Mouse (Mus musculus): ENCODE results near the gene Oprm1.
"Not testable (repeated sequence)": the region's sequence is repeated elsewhere in the genome, so short reads cannot be mapped to it uniquely, and the experiment has no call there.

Gene Oprm1

DNA sequence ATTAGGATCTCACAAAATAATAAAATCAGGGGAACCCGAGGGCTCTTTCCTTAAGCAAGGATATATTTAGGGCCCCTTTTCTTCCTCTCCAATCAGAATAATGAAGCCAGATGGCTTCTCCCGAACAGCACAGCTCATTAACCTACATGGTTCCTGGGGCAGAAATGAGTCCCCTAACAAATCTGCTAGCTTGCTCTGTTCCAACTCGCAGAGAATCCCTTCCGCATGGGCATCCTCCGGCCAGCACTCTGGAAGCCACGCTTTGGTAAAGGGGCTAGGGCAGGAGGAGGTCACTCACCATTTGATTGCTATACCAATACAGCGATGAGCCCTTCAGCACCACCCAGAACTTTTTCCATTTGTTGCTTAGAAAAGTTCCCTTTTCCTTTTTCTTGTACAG, 220.9 kb downstream of the Oprm1 start:
- peak; percentile 64 for DNase-seq (ENCODE audit: low spot score)

DNA sequence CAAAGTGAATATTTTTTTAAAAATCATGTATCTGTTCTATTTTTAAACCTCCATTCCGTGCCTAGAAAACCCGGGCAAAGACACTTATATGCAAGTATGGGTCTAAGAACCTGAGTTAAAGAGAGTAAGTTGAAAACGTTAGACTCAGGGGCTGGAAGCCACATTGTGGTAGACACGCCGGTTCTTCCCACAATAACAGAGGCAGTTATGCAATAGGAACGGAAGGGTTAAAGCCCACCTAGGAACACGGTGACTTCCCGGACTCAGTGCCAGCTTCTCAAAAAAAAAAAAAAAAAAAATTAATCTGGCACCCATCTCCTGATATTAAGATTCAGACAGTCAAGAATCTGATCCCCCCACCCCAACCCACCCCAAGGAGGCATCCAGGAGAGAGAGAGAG, 221.5 kb downstream of the Oprm1 start:
- DNase-seq (ENCODE audit: low spot score): peak; percentile 35

DNA sequence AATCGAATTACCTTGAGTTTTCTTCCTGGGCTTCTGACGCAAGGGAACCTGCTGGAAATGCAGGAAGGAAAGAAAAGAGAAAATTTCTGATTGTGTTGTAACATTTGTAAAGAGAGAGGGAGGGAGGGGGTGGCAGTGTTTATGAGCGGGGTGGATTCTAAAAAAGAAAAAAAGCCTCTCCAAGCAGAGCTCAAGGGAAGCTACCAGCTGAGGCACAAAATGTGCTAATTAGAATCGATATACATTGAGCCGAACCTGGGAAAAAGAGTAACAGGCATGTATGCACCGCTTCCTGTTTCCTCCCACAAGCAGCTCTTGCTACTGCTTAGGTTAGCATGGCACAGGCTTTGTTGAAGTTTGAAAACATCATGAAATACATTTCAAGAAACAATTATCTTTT, 221.9 kb downstream of the Oprm1 start:
- peak; percentile 50 for DNase-seq (ENCODE audit: low spot score)

DNA sequence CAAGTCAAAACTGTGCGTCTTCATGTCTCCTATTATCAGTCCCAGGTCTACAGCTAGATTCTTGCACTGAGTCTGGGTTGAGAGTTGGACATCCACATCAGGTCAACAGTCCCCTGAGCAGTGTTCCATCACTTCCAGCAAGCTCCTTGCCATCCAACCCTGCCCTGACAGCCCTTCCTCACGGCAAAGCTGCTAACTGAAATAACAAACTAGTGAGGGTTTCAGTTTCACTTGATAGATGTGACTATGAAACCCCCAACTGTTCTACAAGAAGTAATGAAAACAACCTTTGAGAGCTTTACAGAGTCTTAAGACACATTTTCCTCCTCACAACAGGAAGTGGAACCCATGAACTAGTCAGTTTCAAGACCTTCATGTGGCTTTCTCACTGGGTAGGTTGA, 224.4 kb downstream of the Oprm1 start:
- DNase-seq (ENCODE audit: low spot score): no peak

DNA sequence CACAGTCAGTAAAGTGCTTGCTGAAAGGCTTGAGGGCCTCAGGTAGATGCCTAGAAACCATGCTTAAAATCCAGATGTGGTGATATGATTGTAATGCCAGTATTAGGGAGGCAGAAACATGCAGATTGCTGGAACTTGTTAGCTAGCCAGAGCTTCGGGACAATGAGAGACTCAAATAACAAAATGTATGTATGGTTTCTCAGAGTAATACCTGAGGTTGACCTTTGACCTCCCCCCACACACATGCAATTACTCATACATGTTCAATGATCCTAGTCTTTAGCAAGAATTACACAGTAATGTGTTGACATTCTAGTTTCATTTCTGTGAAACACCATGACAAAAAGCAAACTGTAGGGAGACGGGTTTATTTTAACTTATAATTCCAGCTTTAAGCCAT, 225.1 kb downstream of the Oprm1 start:
- no peak for DNase-seq (ENCODE audit: low spot score)

DNA sequence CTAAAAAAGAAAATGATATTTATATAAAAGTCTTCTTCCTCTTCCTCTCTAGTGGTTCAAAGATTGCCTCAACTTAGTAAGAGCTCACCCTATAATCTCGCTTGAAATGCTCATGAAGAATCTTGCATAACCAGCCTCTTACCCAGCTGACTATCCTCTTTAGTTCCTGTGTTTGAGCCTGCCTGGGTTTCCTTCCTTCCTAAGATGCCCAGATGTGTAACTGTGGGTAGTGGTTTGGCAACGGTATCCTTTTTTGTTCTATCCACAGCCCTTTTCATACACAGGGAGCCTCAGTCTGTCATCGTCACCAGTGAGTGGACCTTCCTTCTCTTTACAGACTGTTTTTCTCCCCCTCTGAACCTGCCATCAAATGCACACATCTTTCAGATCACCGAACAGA, 227.9 kb downstream of the Oprm1 start:
- no peak for DNase-seq (ENCODE audit: low spot score)

DNA sequence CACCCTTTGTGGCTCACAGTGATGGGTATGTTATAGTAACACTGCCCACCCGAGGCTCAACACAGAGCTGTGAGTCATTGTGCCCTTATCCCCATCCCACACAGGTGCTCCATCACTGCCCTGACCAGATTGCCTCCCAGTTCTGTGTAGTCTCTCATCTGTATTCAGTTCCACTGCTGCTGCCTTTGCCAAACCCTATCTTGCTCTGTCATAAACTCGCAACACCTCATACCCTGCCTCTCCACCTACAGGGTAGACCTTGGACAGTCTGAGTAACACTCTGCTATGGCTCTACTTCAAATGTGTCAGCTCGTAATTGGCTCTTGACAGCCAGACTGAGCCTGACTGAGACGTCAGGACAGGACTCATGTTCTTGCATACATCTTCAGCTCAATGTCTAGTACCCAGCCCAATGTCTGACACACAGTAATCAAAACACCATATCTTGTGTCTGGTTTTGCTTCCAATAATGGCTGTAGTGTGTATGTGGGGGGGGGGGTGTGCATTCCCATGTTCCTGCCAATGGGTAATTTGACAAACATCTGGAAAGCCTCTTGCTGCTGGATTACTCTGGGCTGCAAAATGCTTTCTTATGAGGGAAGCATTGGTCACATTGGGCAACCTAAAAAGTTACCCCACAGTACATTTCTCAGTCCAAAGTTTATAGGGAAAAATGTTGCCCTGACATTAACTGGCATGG, 229.2 kb downstream of the Oprm1 start:
- no peak for DNase-seq (ENCODE audit: low spot score)

DNA sequence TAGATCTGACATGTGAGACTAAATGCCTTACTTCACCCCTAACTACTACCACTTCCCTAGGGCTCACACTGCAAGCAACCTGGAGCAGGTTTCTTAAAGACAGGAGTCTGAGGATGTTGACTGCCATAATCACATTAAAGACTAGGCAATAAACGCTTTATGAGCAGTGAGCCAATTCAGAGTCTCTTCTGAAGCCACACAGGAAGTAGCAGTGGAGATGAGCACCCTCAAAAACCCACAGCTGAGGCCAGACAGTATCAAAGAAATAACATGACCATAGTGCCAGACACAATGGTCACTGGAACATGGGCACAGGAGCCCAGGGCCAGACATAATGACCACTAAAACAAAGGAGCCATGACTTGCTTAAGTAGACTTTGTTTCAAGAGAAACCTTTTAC, 230.2 kb downstream of the Oprm1 start:
- no peak for DNase-seq (ENCODE audit: low spot score)

DNA sequence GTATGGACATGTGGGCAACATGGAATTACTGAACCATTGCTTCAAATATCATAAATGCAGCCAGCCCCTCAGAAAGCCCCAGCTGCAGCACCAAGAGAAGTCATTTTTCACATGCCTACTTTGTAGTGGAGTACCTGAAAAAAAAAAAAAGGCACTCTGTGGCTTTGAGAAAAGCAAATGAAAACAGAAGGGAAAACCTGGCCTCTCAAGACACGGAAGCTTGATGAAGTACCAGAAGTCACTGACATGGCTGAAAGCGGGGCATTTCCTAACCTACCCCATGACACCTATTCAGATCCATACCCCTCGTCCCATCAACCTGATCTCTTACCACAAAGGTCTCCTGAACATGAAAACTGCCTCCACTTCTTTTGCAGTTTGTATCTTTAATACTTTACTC, 238.6 kb downstream of the Oprm1 start:
- no peak for DNase-seq (ENCODE audit: low spot score)

DNA sequence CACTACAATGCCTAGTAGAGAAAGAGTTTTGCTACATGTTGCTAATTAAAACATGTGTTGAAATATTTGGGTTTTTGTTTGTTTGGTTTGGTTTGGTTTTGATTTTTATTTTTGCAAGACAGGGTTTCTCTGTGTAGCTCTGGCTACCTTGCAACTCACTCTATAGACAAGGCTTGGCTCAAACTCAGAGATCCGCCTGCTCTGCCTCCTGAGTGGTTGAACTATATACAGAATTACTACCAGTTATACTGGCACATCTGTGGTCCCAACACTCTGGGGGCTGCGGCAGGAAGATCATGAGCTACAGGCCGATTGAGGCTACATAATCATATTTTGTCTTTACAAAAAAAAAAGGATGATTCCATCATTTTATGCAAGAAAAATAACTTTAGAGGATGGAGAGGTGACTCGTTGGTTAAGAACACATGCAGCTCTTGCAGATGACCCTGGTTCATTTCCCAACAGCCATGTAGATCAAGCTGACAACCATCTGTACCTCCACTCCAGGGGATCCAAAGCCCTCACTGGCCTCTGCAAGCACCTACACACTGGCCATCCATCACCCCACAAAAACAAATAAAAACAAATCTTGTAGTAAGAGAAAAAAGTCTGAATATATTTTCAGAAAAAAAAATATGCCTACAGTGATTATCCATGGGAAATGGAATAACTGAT, 240.4 kb downstream of the Oprm1 start:
- no peak for DNase-seq (ENCODE audit: low spot score)

DNA sequence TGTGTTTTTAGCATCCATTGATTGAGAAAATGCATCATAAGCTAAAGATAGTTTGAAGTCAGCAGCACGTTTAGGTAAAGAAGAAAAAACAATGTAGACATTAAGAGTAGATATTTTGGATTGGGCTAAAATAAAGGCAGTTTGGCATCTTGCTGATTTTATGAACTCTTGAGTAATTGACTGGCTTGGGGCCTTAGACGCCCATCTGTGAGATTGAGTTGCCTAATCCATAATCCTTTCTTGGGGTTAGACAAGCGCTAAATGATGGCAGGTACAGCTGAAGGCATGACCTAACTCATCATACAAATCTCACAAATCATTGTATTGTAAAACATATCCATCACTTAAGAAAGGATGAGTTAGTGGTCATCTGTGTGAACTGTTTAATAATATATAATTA, 241.0 kb downstream of the Oprm1 start:
- no peak for DNase-seq (ENCODE audit: low spot score)

DNA sequence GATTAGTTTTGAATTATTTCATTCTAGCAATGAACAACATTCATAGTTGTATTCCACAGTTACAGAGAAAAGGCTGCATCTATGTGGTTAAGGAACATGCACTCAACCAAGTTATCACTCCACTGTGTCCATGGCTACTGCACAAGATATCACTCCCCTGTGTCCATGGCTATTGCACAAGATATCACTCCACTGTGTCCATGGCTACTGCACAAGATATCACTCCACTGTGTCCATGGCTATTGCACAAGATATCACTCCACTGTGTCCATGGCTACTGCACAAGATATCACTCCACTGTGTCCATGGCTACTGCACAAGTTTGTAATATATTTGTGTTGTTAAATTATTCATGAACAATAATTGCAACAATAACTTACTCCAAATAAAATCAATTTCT, 245.6 kb downstream of the Oprm1 start:
- DNase-seq (ENCODE audit: low spot score): not testable (repeated sequence)

DNA sequence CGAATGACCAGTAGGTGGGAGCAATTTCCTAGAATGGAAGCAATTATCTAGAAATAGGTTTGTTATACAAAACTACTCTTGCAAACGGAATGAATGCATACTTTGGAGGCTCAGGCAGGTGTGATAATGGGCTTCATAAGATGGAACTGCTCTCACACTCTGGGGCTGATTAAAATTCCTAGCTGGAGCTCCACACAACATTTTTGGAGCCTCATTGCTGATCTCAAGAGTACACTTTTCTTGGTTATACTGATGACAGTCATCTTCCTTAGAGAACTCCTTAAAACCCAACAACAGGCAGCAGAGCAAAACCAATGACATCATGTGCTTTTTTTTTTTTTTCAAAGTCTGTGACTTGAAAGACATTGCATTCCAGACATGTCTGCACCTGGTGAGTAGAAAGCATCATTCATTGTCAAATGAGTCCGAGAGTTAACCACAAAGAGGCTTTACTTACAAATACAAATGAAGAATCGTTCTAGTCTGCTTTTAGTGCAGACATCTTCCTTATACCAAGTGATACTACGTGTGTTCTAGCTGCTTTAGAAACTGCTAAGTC, 246.8 kb downstream of the Oprm1 start:
- no peak for DNase-seq (ENCODE audit: low spot score)

DNA sequence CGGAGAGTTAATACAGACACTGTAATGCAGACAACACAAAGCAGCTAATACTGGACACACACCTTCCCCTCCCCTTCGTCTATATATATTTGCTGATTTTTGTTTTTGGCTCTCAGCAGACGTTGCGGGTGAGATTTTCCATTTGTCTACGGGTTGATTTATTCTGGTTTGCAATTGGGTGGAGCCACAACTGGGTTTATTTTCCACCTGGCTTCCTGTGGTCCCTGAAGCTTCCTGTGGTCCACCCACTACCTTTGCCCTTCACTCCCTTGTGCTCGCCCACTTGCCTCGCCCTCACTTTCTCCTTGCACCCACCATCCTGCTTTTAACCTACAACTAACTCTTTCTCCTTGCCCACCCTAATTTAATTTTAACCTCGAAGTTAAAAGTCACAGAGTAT, 252.2 kb downstream of the Oprm1 start:
- DNase-seq (ENCODE audit: low spot score): no peak

DNA sequence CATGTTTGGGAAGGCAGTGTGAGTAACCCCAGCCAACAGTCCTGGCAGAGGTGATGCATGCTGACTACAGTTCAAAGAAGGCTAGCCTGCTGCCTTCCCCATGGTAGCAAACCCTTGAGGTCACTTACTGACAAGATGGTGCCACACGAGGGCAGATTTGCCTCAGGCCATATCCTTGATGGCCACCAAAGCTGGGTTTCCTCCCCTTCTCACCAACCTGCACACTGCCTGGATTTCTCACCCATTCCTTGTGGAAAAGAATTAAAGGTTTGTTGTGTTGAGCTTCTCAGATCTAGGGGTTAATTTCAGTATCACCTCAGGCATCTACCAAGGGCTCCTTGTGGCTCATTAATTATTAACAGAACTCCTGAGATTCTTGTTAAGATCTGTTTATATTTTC, 256.9 kb downstream of the Oprm1 start:
- DNase-seq (ENCODE audit: low spot score): no peak

DNA sequence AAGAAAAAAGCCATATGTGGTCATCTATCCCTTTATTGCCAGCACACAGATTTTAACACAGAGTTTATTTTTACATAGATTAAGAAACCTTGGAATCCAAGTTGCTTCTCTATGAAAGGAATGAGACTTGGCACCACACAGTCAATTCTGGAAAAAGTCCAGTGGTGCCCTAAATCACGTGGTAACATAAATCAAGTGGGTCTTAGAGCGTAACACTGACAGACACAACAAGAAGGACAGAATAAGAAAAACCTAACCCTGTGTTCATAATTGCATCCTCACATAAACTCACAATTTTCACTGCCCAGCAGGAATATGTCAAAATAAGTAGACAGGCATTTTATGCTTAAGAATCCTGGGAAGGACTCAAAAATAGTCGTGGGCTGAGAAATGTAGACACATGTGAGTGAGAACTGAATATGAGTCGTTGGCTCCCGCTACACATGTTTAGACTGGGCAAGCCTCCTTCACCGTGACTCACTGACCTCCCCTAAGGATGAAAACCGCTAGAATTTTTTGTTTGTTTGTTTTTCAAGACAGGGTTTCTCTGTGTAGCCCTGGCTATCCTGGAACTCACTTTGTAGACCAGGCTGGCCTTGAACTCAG, 261.6 kb downstream of the Oprm1 start:
- DNase-seq (ENCODE audit: low spot score): no peak

DNA sequence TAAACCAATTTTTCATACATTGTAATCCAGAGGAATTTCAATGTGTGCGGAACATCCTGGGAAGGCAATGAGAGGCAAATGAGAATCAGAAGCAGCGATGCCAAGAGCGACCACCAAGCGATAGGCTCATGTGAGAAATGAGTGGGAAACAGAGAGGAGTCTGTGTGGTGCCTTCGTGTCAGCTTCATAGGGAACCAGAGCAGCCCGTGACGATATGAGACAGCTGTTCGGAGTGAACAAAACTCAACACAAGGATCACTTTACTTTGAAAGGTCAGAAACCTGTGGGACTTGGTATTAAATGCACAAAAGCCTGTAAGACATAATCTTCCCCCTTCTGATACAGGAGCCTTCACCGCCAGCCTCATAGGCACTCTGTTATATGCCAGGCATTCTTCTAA, 262.2 kb downstream of the Oprm1 start:
- DNase-seq (ENCODE audit: low spot score): no peak

DNA sequence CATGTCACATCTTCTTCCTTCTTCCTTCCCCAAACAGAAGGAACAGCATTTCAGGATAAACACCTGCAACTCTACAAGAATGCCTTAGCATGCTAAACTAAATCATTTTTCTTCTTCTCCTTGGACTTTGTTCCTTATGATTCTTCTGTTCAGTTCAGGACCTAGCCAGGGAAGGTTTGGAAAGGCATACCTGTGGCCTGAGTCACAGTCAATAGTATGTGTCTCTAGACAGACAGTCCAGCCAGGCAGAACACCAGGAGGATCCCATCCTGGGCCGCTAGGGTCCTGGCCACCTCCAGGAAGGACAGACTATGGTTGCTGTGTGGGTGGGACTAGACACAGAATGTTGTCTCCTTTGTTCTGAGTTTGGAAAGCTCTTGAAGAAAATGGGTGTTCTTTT, 266.7 kb downstream of the Oprm1 start:
- no peak for DNase-seq (ENCODE audit: low spot score)

DNA sequence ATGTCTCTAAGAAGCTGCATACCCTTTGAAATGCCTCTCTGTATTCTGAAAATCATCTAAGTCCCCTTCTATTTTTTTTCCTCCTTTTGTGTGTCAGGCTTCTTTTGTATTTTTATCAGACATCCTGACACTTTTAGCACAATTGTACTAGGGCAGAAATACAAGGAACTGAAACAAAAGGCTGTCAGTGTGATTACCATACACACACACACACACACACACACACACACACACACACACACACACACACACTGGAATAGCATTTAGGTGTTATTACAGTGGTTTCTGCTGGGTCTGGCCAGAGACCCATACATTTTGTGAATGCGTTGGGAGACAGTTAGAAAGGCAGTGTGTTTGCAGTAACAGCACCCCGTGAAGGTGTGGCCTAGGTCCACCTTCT, 275.2 kb downstream of the Oprm1 start:
- DNase-seq (ENCODE audit: low spot score): no peak

DNA sequence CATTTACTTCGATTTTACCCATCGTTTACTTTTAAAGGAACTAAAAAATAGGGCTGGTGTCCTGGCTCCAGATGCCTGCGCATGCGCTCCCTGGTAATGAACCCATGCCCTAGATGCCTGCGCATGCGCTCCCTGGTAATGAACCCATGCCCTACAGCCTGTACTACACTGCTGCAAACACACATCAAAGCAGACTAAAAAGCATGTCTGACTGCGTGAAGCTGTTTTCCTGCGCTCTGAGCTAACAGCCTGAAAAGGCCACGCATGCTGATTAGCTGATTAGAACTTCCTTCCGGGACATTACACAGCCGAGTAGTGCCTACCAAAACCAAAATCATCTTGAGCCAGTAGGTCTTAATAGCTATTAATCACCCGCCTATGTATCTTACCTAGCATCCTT, 277.2 kb downstream of the Oprm1 start:
- no peak for DNase-seq (ENCODE audit: low spot score)

DNA sequence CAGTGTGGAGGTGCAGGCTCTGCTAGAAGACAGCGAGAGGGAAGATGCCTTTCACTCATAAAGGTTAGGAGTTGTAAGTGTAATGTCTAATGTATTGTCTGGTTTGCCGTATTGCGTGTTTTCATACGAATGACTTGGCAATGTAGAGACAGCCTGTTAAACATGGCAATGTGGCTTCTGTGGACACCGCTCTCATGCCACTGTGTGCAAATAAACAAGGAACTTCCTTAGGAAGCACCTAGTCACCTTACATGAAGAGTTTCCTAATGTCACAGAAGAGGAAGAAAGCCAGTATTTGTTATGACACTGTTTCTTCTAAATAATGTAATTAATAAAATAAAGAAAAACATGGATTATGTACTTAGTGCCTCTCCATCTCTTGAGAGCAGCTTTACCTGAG, 278.9 kb downstream of the Oprm1 start:
- DNase-seq (ENCODE audit: low spot score): no peak

DNA sequence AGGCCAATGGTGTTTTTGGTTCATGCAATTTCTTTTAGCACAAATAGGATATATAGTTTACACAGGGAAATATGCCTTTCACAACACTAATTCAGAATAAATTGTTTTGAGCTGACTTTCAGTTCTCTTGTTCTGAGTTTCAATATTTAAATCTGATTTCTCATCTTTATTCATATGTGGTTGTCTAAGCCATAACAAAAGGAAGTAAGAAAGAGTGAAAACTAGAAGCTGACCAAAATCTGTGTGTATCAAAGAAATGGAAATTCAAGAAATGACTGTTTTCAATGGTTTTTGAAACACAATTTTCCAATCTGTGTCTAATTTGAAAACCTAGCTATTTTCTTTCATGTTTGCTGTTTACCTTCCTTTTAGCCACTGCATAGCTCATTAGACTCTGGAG, 282.7 kb downstream of the Oprm1 start:
- no peak for DNase-seq (ENCODE audit: low spot score)

DNA sequence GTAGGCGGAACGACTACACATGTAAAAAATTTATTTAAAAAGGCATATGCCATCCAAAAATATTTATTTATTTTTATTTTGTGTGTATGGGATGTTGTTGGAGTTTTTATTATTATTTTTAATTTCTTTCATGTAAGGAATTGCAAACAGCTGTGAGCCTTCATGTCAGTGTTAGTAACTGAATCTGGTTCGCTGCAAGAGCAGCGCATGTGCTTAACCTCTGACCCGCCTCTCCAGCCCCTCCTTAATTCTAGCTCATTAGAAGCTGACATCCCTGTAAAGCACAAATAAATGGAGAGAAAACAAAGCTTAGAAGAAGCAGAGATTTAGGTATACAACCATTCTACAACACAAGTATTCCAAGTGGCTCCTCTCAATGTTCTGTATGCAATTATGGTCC, 285.6 kb downstream of the Oprm1 start:
- DNase-seq (ENCODE audit: low spot score): no peak

Data from retina, embryonic 14.5 days (tissue).